In the genomic region with DNA sequence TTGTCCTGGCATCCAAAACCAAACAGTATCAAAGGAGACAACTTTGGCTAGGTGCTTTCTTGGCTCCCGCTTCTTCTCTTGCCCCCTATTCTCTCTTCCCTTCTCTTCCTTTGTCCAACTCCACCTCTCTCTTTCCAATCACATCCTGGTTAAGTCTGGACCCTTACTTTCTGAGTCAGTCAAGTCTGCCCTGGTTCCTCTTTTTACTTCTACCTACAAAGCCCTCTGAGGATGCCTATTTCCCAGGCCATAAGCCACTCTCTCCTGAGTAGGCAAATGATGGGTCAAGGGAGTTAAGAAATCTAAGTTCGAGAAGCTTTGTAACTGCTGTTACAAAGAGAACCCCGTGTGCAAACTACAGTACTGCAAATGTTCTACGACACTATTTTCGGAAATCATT, we compare ENCODE assay signal across 8 mouse cellular contexts. TPM values are rescaled to one million over a fixed set of nuclear protein-coding genes. Genes with fewer than 3 reads are reported as not detected.
DNase-seq lines count a peak whose midpoint lies in the region; ATAC-seq and TF ChIP-seq lines count a peak whose summit lies in the region.

No protein-coding gene starts in this region.

- peak overlapping the region; percentile 86 for H3K4me3 ChIP-seq in gastrocnemius, adult 2 months

- intact Hi-C loops in gastrocnemius, adult 2 months (cut with DNase I) = loop anchor here (5.0 kb wide), 1 partner anchor 43 kb away; no protein-coding TSS in a partner anchor

- ATAC-seq in granulocyte monocyte progenitor cell, adult 5-6 weeks (replicated peaks; ENCODE audit: poor library complexity, severe bottlenecking) = peak; percentile 57
- peak; percentile 46 for ATAC-seq in megakaryocyte, adult 5-6 weeks (ENCODE audit: poor library complexity, severe bottlenecking)
- ATAC-seq in cerebellum, adult (ENCODE audit: insufficient number of reproducible peaks, low FRiP score, low TSS enrichment) = no peak

- no peak for TF ChIP-seq CTCF in gastrocnemius, adult 2 months (IDR thresholded peaks at IDR 0.05)

- H3K27ac ChIP-seq in gastrocnemius, adult 2 months = peak overlapping the region; percentile 95

- no peak for DNase-seq in gastrocnemius, adult 2 months
- DNase-seq in gastrocnemius, postnatal 10 days = no peak
- DNase-seq in NIH3T3 (ENCODE audit: low read depth) = peak; percentile 10
- DNase-seq in left cerebral cortex, adult 9 months (ENCODE audit: low spot score in 2 of 2) = no peak
- no peak for DNase-seq in right cerebral cortex, postnatal 4 days

RNA-seq across cellular contexts. Expression of gene Zfp944, which starts 0.6 kb away (rescaled TPM):
- total RNA-seq in gastrocnemius, adult 2 months (2021) = 1 to 10 TPM; 4.3 to 5.6 TPM
- 1 to 10 TPM; 4.1 to 5.0 TPM for total RNA-seq in gastrocnemius, postnatal 10 days (2021)
- total RNA-seq in granulocyte monocyte progenitor cell, adult 5-6 weeks (2014; fragmentation: Nextera tagmentation) = 10.9 and 17.8 TPM in 2 replicates
- total RNA-seq in granulocyte monocyte progenitor cell, adult 5-6 weeks (2017) = 13.1 and 13.5 TPM in 2 replicates
- 21.0 and 22.0 TPM in 2 replicates for total RNA-seq in megakaryocyte, adult 5-6 weeks (2015)
- total RNA-seq in megakaryocyte, adult 5-6 weeks (2017) = 12.2 and 13.0 TPM in 2 replicates

RNA-seq across cellular contexts. Expression of gene Zfp758, which starts 0.7 kb away (rescaled TPM):
- total RNA-seq in gastrocnemius, adult 2 months (2021) = 1 to 10 TPM; 8.4 to 8.6 TPM
- 1 to 10 TPM; 6.8 TPM for total RNA-seq in gastrocnemius, postnatal 10 days (2021)
- total RNA-seq in granulocyte monocyte progenitor cell, adult 5-6 weeks (2014; fragmentation: Nextera tagmentation) = 3.1 and 15.2 TPM in 2 replicates
- 9.9 and 17.9 TPM in 2 replicates for total RNA-seq in granulocyte monocyte progenitor cell, adult 5-6 weeks (2017)
- 10.9 and 17.3 TPM in 2 replicates for total RNA-seq in megakaryocyte, adult 5-6 weeks (2015)
- total RNA-seq in megakaryocyte, adult 5-6 weeks (2017) = 14.0 and 15.3 TPM in 2 replicates

RNA-seq across cellular contexts. Expression of gene CT030661.1, which starts 45.9 kb away (rescaled TPM):
- 1 to 10 TPM; 8.3 to 9.5 TPM for total RNA-seq in gastrocnemius, adult 2 months (2021)
- 1 to 10 TPM; 7.0 to 7.4 TPM for total RNA-seq in gastrocnemius, postnatal 10 days (2021)
- total RNA-seq in granulocyte monocyte progenitor cell, adult 5-6 weeks (2014; fragmentation: Nextera tagmentation) = 16.0 and 19.6 TPM in 2 replicates
- 23.0 and 26.6 TPM in 2 replicates for total RNA-seq in granulocyte monocyte progenitor cell, adult 5-6 weeks (2017)
- total RNA-seq in megakaryocyte, adult 5-6 weeks (2015) = 27.7 and 31.4 TPM in 2 replicates
- 16.5 and 21.7 TPM in 2 replicates for total RNA-seq in megakaryocyte, adult 5-6 weeks (2017)
